Mouse (Mus musculus): ENCODE data around the gene Dntt.

- TF ChIP-seq CTCF (IDR thresholded peaks at IDR 0.05; ENCODE audit: insufficient read depth, low read depth, low read length) = no peak
- TF ChIP-seq POLR2A (IDR thresholded peaks at IDR 0.05; ENCODE audit: insufficient read depth, low read depth, low read length) = no peak
These were observed 35.0 kb upstream of the Dntt start, which contains the start of gene Blnk for GRCm38 (mm10) chr19:40994057-40994585.

Data from olfactory bulb, adult 2 months (tissue).